Mouse (Mus musculus) hindbrain, embryonic 14.5 days (tissue): ENCODE data around the gene St6galnac5. TPM values are rescaled to one million over a fixed set of nuclear protein-coding genes. Genes with fewer than 3 reads are reported as not detected.

Source experiments
- ATAC-seq: fragments of 200-750 bp; cut with Nextera tagmentation; 2 replicates; pipeline ENCODE4 v1.8.0; 2017; ENCODE audit warnings: moderate number of reproducible peaks, mild to moderate bottlenecking, moderate TSS enrichment, moderate library complexity; ENCODE audit not compliant: low FRiP score
- DNase-seq: peaks from one replicate; pipeline ENCODE4 v3.0.0-alpha.2; 2015; ENCODE audit warnings: low spot score
- H3K27ac ChIP-seq: fragments of 300-500 bp; sonication (generic); 2 replicates; pipeline ENCODE4 v1.5.1; 2014; ENCODE audit warnings: mild to moderate bottlenecking, moderate library complexity
- H3K27me3 ChIP-seq: fragments of 300-500 bp; sonication (generic); 2 replicates; pipeline ENCODE4 v1.6.1; 2014; ENCODE audit warnings: mild to moderate bottlenecking, low read length, mixed read lengths; ENCODE audit not compliant: control insufficient read depth, insufficient read depth
- H3K36me3 ChIP-seq: fragments of 300-500 bp; sonication (generic); replicated peaks from 2 replicates; pipeline ENCODE4 v1.6.1; 2014; ENCODE audit not compliant: control insufficient read depth, insufficient read depth
- H3K4me1 ChIP-seq: fragments of 300-500 bp; sonication (generic); replicated peaks from 2 replicates; pipeline ENCODE4 v1.6.1; 2014; ENCODE audit warnings: antibody characterized with exemption, low read length, mixed read lengths; ENCODE audit not compliant: control insufficient read depth, insufficient read depth
- H3K4me2 ChIP-seq: fragments of 300-500 bp; sonication (generic); replicated peaks from 2 replicates; pipeline ENCODE4 v1.6.1; 2014; ENCODE audit warnings: mild to moderate bottlenecking, moderate library complexity
- H3K4me3 ChIP-seq: fragments of 300-500 bp; sonication (generic); replicated peaks from 2 replicates; pipeline ENCODE4 v1.5.1; 2014; ENCODE audit warnings: mild to moderate bottlenecking, low read length
- H3K9ac ChIP-seq: fragments of 300-500 bp; sonication (generic); 2 replicates; pipeline ENCODE4 v1.6.1; 2014
- H3K9me3 ChIP-seq: fragments of 300-500 bp; sonication (generic); 2 replicates; pipeline ENCODE4 v1.6.1; 2016; ENCODE audit warnings: low read length; ENCODE audit not compliant: control insufficient read depth
- WGBS: fragments of 180-500 bp; shearing (Covaris S2); extraction: QIAGEN DNeasy Blood & Tissue Kit; methylation state at CpG from one replicate; pipeline ENCODE4 v1.1.7; 2014; 5-methylcytosine and 5-hydroxymethylcytosine counted together
- polyA plus RNA-seq: library from polyadenylated mRNA; unstranded; fragments of >200 nt; fragmentation: Nextera tagmentation; extraction: Ambion mirVana; gene quantifications from 2 replicates; pipeline ENCODE4 v1.2.1, GENCODE M21; 2014

St6galnac5 gene
- polyA plus RNA-seq, 1 experiment from 2014 or later: 17.5 TPM

DNA sequence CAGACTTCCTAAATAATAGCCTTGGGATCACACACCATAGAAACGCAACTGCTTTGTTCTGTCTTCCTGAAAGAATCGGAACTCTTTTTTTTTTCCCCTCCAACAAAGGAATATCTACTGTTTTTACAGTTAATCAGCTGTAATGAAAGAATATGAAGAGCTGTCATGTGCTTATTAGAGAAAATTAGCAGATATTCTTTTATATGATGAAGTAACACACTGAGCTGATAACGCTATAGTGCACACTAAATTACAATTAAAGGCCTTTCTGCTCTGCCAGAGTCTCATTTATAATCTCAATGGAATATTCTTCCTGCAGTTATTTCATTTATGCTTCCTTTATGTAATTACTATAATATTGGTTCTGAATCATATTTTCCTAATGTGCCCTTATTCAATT is 139.4 kb downstream of the St6galnac5 start:
- peaks cover 5% of the 10 kb centered on the region; the same call in 1 of the 2 replicates for H3K4me1 ChIP-seq
- no peak overlapping the region for H3K9ac ChIP-seq

DNA sequence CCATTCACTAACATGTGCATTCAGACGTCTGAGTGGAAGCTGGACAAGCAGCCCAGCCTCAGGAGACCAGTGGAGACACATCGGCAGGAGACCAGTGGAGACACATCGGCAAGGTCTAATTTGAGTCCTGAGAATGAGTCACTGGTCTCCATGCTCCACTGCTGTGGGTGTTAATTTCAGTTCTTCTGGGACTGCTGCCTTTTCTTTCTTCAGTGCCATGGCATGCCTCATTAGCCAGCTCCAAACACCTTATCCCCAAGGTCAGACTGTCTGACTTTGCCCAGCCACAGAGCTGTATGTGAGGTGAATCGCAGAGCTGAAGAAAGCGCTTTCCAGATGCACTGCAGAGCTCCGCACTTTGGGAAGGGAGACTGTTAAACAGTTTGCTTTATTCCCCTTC is 140.8 kb downstream of the St6galnac5 start:
- Histone ChIP-seq H3K4me3 (no peak overlapping the region), H3K27ac (no peak overlapping the region), H3K9ac (no peak overlapping the region), H3K4me1 (peaks cover 5% of the 10 kb centered on the region; the same call in 1 of the 2 replicates), H3K4me2 (no peak overlapping the region), H3K27me3 (no peaks in the 10 kb centered on the region), H3K9me3 (no peaks in the 10 kb centered on the region), H3K36me3 (no peaks in the 10 kb centered on the region)
- DNase-seq: no peak
- 76% methylated on average over 6 of the region's 6 CpGs for WGBS
- ATAC-seq: no peak

More for the DNA sequence above, 139.4 kb downstream of the St6galnac5 start:
- Histone ChIP-seq H3K4me3 (no peak overlapping the region), H3K27me3 (no peaks in the 10 kb centered on the region), H3K4me2 (no peak overlapping the region), H3K27ac (no peak overlapping the region), H3K36me3 (no peaks in the 10 kb centered on the region), H3K9me3 (no peaks in the 10 kb centered on the region)
- ATAC-seq (no peak), DNase-seq (no peak)
- WGBS: 47% methylated on average over 3 of the region's 3 CpGs

DNA sequence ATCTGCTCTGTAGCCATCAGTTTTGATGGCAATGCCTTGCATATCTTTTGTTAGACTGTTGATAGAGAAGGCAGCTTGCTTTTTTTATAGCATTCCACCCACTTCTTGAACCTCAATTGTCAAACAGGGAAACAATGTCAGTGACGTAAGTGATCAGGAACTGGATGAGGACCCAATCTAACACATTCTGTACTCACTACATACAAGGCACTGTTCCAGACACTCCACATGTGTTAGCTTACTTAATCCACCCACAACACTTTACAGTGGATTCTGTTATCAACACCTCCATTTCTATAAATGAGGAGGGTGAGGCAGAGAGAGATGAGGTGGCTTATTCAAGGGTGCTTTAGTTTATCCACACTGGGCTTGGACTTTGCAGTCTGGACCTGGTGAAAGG is 144.1 kb downstream of the St6galnac5 start:
- DNase-seq (no peak), ATAC-seq (no peak)
- 77% methylated on average over 1 of the region's 1 CpGs for WGBS
- Histone ChIP-seq H3K36me3 (no peaks in the 10 kb centered on the region), H3K27ac (no peak overlapping the region), H3K4me2 (no peak overlapping the region), H3K4me1 (peaks cover 5% of the 10 kb centered on the region; the same call in 1 of the 2 replicates), H3K27me3 (no peaks in the 10 kb centered on the region), H3K9ac (no peak overlapping the region), H3K4me3 (no peak overlapping the region), H3K9me3 (no peaks in the 10 kb centered on the region)

DNA sequence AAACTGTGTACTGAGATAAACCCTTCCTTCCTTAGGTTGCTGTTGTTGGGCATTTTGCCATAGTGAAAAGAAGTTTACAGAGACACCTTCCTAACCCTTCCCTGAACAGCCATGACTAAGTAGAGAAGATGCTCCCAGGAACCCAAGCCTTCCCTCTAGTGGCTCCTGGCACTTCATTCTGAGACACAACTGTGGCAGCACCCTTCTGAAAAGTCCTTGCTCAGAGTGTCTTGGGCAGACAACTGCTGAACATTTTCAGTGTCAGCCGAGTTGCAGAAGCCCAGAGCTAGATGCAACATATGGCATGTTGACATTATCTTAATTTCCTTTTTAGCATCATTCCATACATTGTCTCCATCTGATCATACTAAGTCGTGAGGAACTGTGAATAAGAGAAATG is 144.6 kb downstream of the St6galnac5 start:
- no peak for ATAC-seq

DNA sequence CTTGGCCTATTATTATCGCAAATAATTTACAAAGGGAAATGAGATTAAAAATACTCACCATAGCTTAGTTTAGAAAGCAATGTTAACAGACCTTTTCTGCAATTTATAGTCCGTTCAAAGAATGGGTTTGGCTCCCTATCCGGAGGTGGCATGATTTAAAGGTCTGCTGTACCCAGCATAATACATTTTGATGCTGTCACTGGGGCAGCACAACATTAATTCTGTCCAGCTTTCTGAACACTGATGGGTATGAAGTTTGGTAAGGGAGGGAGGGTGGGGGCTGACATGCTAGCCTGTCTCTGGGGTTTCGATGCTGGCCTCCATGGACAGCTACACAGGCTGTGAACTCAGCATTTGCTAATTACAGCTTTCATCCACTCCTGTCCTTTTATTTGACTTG is 149.6 kb downstream of the St6galnac5 start:
- no peak overlapping the region for H3K4me3 ChIP-seq
- no peaks in the 10 kb centered on the region for H3K36me3 ChIP-seq
- H3K4me2 ChIP-seq: no peak overlapping the region
- H3K9ac ChIP-seq: no peak overlapping the region
- no peak overlapping the region for H3K27ac ChIP-seq
- H3K9me3 ChIP-seq: no peaks in the 10 kb centered on the region
- no peak for ATAC-seq
- H3K27me3 ChIP-seq: no peaks in the 10 kb centered on the region
- 76% methylated on average over 4 of the region's 4 CpGs for WGBS
- no peak for DNase-seq
- peaks cover 4% of the 10 kb centered on the region for H3K4me1 ChIP-seq

More for the DNA sequence above, 144.6 kb downstream of the St6galnac5 start:
- no peak for DNase-seq
- H3K9me3 ChIP-seq: no peaks in the 10 kb centered on the region
- WGBS: 64% methylated on average over 2 of the region's 2 CpGs
- H3K27ac ChIP-seq: no peak overlapping the region
- no peak overlapping the region for H3K4me3 ChIP-seq
- H3K4me1 ChIP-seq: peaks cover 3% of the 10 kb centered on the region; the same call in 1 of the 2 replicates
- H3K27me3 ChIP-seq: no peaks in the 10 kb centered on the region
- no peak overlapping the region for H3K4me2 ChIP-seq
- no peak overlapping the region for H3K9ac ChIP-seq
- no peaks in the 10 kb centered on the region for H3K36me3 ChIP-seq

DNA sequence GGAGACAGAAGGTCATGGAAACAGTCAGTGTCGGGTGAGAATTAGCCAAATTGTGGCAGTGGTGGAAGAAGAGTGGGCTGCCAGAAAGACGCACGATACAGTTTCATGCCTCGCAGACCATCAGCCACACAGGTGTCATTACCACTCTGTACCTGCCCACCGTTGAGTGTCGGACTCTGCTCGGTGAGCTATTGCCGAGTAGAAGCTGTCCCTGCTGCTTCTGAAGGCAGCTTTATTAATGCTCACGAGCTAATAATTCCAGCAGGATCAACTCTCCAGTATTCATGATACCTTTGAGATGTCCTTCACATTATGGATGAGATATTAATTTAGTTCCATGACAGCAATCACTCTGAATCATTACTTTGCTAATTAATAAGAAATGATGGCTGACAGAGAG is 150.1 kb downstream of the St6galnac5 start:
- Histone ChIP-seq H3K27ac (no peak overlapping the region), H3K4me2 (no peak overlapping the region), H3K36me3 (no peaks in the 10 kb centered on the region), H3K27me3 (no peaks in the 10 kb centered on the region), H3K4me1 (peaks cover 4% of the 10 kb centered on the region), H3K9ac (no peak overlapping the region), H3K9me3 (no peaks in the 10 kb centered on the region), H3K4me3 (no peak overlapping the region)
- ATAC-seq: no peak
- no peak for DNase-seq
- WGBS: 78% methylated on average over 9 of the region's 9 CpGs

DNA sequence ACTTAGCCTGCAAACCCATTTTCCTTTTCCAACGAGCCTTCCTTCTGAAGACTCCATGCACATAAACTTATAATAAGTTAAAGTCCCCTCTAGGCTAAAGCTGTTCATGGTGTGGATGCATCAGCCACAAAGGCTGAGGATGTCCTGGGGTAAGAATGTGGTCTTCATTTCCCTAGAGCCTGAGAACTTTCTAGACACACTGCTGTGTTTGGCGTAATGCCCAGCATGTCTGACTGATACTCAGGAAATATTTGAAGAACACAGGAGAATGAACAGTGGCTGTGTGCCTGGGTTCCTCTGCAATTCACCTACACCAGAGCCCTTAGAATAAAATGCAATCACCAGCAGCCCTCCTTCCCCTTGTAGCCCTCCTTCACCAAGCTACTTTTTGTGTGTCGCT is 150.7 kb downstream of the St6galnac5 start:
- Histone ChIP-seq H3K36me3 (no peaks in the 10 kb centered on the region), H3K9ac (no peak overlapping the region), H3K4me2 (no peak overlapping the region), H3K4me3 (no peak overlapping the region), H3K27me3 (no peaks in the 10 kb centered on the region), H3K4me1 (peaks cover 4% of the 10 kb centered on the region), H3K9me3 (no peaks in the 10 kb centered on the region), H3K27ac (no peak overlapping the region)
- DNase-seq (no peak), ATAC-seq (no peak)
- WGBS: 77% methylated on average over 3 of the region's 3 CpGs

DNA sequence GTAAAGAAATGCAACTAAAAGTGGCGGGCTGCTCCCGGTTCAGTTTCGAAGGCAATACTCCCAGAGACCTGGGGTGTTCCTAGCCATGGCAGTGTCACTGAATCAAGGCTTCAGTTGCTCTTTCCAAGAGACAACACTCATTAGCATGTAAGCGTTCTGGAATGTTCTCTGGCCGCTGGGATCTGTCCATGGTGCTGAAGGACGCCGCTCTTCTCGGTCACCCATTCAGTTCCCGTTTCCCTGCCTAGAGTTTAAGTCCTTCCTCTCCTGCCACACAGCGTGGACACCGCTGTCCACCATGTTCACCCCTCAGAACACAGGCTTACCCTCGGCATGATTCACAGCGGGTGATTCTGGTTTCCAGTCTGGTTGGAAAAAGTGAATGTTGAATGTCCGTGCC is 160.8 kb downstream of the St6galnac5 start:
- H3K27me3 ChIP-seq: no peaks in the 10 kb centered on the region
- H3K27ac ChIP-seq: no peak overlapping the region
- H3K9ac ChIP-seq: no peak overlapping the region
- WGBS: 69% methylated on average over 14 of the region's 14 CpGs
- H3K4me1 ChIP-seq: no peaks in the 10 kb centered on the region
- ATAC-seq: no peak
- H3K4me3 ChIP-seq: no peak overlapping the region
- H3K9me3 ChIP-seq: no peaks in the 10 kb centered on the region
- no peaks in the 10 kb centered on the region for H3K36me3 ChIP-seq
- DNase-seq: no peak
- H3K4me2 ChIP-seq: no peak overlapping the region

DNA sequence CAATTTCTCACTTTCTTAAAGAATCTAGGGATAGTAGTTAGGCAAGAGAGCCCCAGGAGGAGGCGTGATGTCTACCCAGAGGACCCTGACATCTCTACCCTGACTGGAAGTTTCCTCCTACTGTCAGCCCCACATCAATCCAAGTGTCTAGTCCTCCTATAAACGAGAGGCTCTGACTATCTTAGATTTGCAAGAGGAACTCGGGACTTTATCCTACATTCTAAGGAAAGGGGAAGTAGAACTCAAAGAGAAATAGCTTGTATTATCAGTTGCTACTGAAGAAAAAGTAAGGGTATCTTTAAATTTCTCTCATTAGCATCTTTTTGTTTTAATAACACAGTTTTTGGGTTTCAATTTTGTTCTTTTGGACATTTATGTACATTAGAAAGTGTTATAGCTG is 161.6 kb downstream of the St6galnac5 start:
- H3K27me3 ChIP-seq: no peaks in the 10 kb centered on the region
- H3K27ac ChIP-seq: no peak overlapping the region
- 85% methylated on average over 3 of the region's 3 CpGs for WGBS
- no peak for ATAC-seq
- H3K36me3 ChIP-seq: no peaks in the 10 kb centered on the region
- no peak for DNase-seq
- H3K9ac ChIP-seq: no peak overlapping the region
- H3K4me1 ChIP-seq: no peaks in the 10 kb centered on the region
- H3K4me3 ChIP-seq: no peak overlapping the region
- no peak overlapping the region for H3K4me2 ChIP-seq
- no peaks in the 10 kb centered on the region for H3K9me3 ChIP-seq

DNA sequence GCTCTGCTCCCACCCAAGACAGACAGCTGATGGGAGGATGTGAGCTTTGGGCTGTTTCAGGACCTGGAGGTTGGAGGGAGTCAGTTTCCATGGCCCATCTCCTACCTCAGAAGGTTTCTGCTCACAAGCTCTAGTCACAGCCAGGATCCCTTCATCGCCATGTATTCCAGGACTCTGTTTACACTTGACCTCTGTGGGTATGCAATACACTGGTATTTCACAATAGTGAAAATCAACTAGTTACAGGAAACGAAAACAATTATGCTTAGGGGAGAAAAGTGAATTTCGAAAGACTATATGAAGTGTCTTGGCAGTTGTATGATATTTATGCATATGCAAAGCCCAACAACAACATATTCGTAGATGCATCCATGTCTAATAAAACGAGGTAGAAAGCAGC is 166.9 kb downstream of the St6galnac5 start:
- ATAC-seq (no peak), DNase-seq (no peak)
- no peak overlapping the region for H3K27ac ChIP-seq
- H3K27me3 ChIP-seq: no peaks in the 10 kb centered on the region
- no peaks in the 10 kb centered on the region for H3K4me1 ChIP-seq
- H3K36me3 ChIP-seq: no peaks in the 10 kb centered on the region
- no peak overlapping the region for H3K4me3 ChIP-seq
- WGBS: 94% methylated on average over 5 of the region's 5 CpGs
- no peaks in the 10 kb centered on the region for H3K9me3 ChIP-seq
- no peak overlapping the region for H3K9ac ChIP-seq
- no peak overlapping the region for H3K4me2 ChIP-seq
